Mouse (Mus musculus) mesoderm, embryonic 11.5 days (tissue): Measurements from ENCODE around the gene Fbxo4.

ENCODE experiments used
- DNase-seq: peaks from one replicate; pipeline ENCODE4 v3.0.0-alpha.2; 2012; ENCODE audit warnings: low read depth, low spot score

Fbxo4 gene

GRCm38 (mm10) chr15:3979871-3980270 is 498 bp upstream of the Fbxo4 start:
- DNase-seq: no peak

GRCm38 (mm10) chr15:3978279-3978678 is 1.1 kb downstream of the Fbxo4 start:
- DNase-seq: no peak

- DNase-seq: no peak
Observed at GRCm38 (mm10) chr15:3973300-3973699, 6.1 kb downstream of the Fbxo4 start.

GRCm38 (mm10) chr15:3970193-3970592 is 9.2 kb downstream of the Fbxo4 start:
- DNase-seq: no peak

- DNase-seq: no peak
Observed at GRCm38 (mm10) chr15:3969743-3970142, 9.6 kb downstream of the Fbxo4 start.

- no peak for DNase-seq
Observed at GRCm38 (mm10) chr15:3962251-3962650, 17.1 kb downstream of the Fbxo4 start.

GRCm38 (mm10) chr15:3960094-3960493 is 19.3 kb downstream of the Fbxo4 start:
- no peak for DNase-seq

- DNase-seq: peak; percentile 35
Observed at GRCm38 (mm10) chr15:3957982-3958381, 21.4 kb downstream of the Fbxo4 start.

- DNase-seq: no peak
Observed at GRCm38 (mm10) chr15:3954971-3955370, 24.4 kb downstream of the Fbxo4 start.

- DNase-seq: no peak
Observed at GRCm38 (mm10) chr15:3938132-3938531, 41.2 kb downstream of the Fbxo4 start.

- DNase-seq: no peak
Observed at GRCm38 (mm10) chr15:3936056-3936455, 43.3 kb downstream of the Fbxo4 start.

- no peak for DNase-seq
Observed at GRCm38 (mm10) chr15:3933466-3933865, 45.9 kb downstream of the Fbxo4 start.

- DNase-seq: no peak
Observed at GRCm38 (mm10) chr15:3931931-3932330, 47.4 kb downstream of the Fbxo4 start.
